Mouse (Mus musculus): Measurements from ENCODE around the gene Tlr2.

DNA sequence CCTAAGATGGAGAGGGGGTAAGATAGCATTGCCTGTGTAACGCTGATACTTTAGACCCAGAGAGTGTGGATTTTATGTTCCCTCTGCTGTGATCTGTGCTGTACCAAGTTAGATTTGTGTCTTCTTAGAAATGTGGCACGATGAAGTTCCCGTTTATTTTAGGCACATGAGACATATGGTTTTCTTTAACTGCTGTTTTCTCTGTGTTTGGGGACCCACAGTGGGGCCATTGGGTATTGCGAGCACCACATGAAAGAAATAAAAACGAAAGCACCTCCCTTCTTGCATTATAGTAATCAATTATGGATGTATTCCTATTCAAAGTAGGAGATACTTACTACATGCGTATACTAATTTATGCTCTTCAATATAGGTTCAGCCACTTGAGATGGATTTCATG, 44.5 kb downstream of the Tlr2 start:
- no peak for TF ChIP-seq CTCF (IDR thresholded peaks at IDR 0.05; ENCODE audit: control insufficient read depth, insufficient read depth, low read length)
- no peak for TF ChIP-seq POLR2A (IDR thresholded peaks at IDR 0.05; ENCODE audit: borderline replicate concordance, control insufficient read depth, low read depth, low read length)

Data from bone marrow, adult 2 months (tissue).